Mouse (Mus musculus): ENCODE data around the gene Cntrl.

The Cntrl gene

DNA sequence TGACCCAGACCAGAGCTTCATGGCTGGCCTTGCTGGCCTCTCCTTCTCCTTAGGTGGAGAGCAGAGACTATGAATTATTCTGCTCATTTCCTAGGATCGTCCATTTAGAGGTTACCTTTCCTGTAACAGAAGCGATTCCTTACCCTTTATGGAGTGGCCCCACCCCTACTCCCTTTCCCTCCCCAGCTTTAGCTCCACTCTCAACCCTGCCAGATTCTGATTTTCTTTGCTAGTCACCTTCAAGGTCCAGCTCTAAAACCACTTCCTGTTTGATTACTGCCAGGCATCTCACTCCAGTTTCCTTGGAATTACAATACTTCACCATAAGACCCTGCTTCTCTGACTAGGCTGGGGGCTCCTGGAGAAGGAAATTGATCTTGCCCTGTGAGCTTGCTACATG lies 107.4 kb downstream of the Cntrl start:
- no peak for DNase-seq (ENCODE audit: low spot score in 2 of 2)

DNA sequence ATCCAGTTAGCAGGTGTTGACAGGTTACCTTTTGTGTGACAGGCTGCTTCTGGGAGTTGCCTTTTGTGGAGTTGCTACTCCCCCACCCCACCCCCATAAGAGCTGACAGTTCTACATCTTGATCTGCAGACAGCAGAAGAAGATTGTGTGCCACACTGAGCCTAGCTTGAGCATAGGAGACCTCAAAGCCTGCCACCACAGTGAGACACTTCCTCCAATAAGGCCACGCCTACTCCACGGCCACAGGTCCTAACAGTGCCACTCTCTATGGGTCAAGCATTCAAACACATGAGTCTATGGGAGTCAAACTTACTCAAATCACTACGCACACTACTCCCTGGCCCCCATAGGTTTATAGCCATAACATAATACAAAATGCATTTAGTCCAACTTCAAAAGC lies 109.4 kb downstream of the Cntrl start:
- no peak for DNase-seq (ENCODE audit: low spot score in 2 of 2)

DNA sequence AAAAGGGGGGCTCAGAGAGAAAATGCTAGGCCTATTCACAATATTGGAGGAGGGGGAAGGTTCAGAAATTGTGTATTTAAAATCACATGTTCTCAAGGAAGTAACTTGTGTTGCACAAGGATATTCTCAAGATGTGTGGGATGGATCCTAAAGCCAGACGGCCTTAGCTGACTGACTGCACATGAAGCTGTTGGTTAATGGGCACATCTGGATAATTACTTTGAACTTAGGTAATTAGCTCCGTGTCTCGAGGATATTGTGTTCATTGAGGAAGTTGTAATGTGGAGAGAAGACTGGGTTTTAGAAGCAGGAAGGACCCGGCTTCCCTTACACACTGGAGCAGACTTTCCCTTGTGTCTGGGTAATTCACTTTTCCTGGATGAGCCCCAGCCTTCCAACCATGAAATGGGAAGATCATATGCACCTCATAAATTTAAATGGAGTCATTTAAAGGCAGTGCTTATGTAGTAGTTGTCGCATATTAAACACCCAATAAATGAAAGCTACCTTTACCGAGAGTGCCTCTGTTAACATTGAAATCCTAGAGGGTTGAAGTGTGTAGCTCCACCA lies 113.6 kb downstream of the Cntrl start:
- DNase-seq (ENCODE audit: low spot score in 2 of 2) = no peak

DNA sequence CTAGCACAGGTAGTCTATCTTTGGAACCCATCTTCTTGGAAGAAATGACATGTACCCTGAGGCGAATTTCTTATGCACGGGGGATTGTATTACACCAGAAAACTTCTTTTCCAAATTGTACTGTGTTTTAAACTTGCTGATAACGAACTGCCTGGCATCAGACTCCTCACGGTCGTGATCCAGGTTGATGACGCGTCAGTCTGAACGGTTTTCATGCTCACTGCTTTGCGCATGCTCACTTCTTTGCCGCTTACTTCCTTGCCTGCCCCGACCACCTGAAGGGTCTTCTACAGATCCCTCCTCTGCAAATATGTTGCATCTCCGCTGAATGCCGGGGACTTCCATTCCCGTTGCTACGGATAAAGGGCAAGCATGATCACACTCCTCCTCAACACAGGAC lies 115.0 kb downstream of the Cntrl start:
- DNase-seq (ENCODE audit: low spot score in 2 of 2) = no peak

DNA sequence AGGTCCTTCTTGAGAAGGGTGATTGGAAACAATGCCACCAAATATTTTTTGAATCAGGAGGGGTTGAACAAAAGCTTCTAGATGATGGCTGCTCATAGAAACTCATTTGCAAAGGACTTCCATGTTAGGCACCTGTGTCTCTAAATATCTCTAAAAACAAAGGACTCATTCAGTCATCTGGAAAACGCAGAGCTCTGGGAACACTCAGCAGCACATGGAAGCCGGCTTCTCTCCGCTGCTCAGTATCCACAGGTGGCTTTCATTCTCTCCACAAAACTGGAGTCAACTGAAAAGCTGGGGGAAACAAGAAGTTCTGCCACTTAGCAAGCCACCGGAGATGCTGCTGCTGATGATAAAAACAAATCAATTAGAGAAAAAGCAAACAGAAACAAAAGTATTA lies 118.9 kb downstream of the Cntrl start:
- DNase-seq (ENCODE audit: low spot score in 2 of 2) = no peak
